Mouse (Mus musculus): Measurements from ENCODE around the gene Atp6v1f. TPM values are rescaled to one million over a fixed set of nuclear protein-coding genes. Genes with fewer than 3 reads are reported as not detected.
A peak's percentile ranks its signal among the peaks of the same experiment; 100 is the strongest.

Atp6v1f gene
- polyA plus RNA-seq (2016; fragmentation: Nextera tagmentation; extraction: Ambion mirVana): 175 and 189 TPM in 2 replicates

DNA sequence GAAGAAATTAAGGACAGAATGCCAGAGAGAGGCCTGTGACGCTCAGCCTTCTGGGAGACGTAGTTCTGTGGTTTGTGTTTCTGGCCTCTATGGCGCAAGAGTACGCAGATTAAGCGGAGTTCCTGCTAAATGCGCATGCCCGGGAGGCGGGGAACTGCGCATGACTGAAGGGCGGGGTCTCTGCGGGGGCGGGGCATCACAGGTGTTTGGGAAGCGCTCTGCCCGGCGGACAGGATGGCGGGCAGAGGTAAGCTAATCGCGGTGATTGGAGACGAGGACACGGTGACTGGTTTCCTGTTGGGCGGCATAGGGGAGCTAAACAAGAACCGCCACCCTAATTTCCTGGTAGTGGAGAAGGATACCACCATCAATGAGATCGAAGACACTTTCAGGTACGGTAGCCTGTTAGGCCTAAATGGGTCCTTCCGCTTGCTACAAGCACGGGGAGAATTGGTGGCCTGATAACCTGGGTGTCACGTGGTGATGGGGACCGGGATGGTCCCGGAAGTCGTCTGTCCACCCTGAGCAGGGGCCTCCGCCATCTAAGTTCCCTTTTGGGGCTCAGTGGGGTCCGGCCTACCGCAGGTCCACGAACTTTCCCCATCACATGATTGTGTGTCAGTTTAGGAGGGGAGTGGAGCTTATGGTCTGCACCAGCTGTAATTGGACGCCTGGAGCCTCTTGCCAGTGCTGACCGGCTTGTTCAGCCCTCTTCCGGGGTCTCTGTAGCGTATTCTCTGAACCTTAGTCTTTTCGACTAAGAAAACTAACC, at the start of gene Atp6v1f:
Atp6v1f (plus strand) TSS at position 136 of the 772 bp plus-strand sequence.
- Histone ChIP-seq H3K4me1 (replicated peaks) (peaks cover 11% of the 10 kb centered on the region), H3K9ac (peak within 1 kb of the TSS; percentile 84), H3K27ac (ENCODE audit: poor library complexity, severe bottlenecking) (peak within 1 kb of the TSS; percentile 34), H3K36me3 (peaks cover 20% of the 10 kb centered on the region), H3K4me2 (peak within 1 kb of the TSS; percentile 79), H3K4me3 (peak within 1 kb of the TSS; percentile 79), H3K27me3 (replicated peaks) (no peaks in the 10 kb centered on the region), H3K9me3 (replicated peaks) (no peaks in the 10 kb centered on the region)
- WGBS: under 1% methylated on average over 39 of the region's 39 CpGs
- ATAC-seq (ENCODE audit: insufficient number of reproducible peaks, low FRiP score): peak; percentile 93

DNA sequence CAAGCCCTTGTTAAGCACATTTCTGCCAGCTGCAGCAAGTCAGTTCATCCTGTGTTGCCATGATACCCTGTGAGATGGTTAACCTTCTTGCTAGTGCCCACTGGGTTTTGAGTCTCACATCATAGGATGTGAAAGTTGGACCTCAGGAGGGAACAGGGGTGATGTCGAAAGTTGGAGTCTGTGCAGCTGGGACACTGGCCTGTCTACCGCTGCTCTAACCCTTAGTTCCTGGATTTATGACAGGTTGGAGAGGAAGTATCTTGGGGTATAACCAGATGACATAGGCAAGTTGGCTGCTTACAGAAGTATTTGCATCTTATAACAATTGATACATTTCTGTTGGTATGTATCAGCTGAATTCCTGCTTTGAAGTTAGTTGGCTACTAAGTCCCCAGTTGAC, 46.9 kb upstream of the Atp6v1f start:
- no peaks in the 10 kb centered on the region for H3K9me3 ChIP-seq (replicated peaks)
- no peak overlapping the region for H3K27ac ChIP-seq (ENCODE audit: poor library complexity, severe bottlenecking)
- H3K27me3 ChIP-seq (replicated peaks): no peaks in the 10 kb centered on the region
- H3K4me3 ChIP-seq: no peak overlapping the region
- no peak overlapping the region for H3K9ac ChIP-seq
- no peaks in the 10 kb centered on the region; the same call in 1 of the 2 replicates for H3K4me1 ChIP-seq (replicated peaks)
- 90% methylated on average over 2 of the region's 2 CpGs for WGBS
- H3K4me2 ChIP-seq: no peak overlapping the region
- no peak for ATAC-seq (ENCODE audit: insufficient number of reproducible peaks, low FRiP score)
- H3K36me3 ChIP-seq: peaks cover 25% of the 10 kb centered on the region

DNA sequence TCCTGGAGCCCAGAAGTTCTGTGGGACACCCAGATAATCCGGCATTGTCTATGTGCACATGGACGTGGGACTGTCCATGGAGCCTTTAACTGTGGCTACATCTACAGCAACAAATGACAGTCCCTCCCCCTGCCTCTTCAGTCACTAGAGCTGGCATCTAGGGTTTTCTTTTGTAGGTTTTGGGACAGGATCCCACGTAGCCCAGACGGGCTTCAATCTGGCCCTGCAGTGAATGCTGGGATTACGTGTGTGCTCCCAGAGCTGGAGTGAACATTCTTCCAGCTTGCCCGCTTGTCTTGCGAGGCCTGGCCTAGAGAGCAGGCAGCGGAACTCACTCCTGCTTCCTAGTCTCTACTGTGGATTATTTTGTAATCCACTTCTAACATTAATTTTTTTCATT, 42.4 kb upstream of the Atp6v1f start:
- Histone ChIP-seq H3K4me1 (replicated peaks) (peaks cover 4% of the 10 kb centered on the region), H3K4me2 (no peak overlapping the region), H3K4me3 (no peak overlapping the region), H3K27ac (ENCODE audit: poor library complexity, severe bottlenecking) (no peak overlapping the region), H3K9me3 (replicated peaks) (no peaks in the 10 kb centered on the region), H3K36me3 (0 out of 2 replicates have a peak, but pooled peaks cover 1% of the 10 kb centered on the region), H3K27me3 (replicated peaks) (no peaks in the 10 kb centered on the region), H3K9ac (no peak overlapping the region)
- ATAC-seq (ENCODE audit: insufficient number of reproducible peaks, low FRiP score): no peak
- 84% methylated on average over 8 of the region's 8 CpGs for WGBS

DNA sequence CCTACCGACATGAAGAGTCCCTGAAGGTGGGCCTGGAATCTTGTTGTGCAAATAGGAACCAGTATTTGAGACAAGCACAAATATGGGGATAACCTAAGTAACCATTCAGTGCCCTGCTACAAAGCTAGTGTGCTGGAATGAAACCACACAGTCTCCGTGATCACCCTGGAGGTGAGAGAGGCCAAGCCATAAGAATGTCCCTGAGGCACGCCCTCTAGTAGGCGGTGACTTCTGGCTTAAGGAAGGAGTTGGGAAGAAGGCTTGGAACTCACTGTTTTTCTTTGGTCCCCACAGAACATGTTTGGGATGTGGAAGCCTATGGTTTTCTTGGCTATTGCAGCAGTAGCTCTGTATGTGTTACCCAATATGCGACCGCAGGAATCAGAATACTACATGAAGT, 41.2 kb upstream of the Atp6v1f start:
- no peak for ATAC-seq (ENCODE audit: insufficient number of reproducible peaks, low FRiP score)
- no peak overlapping the region for H3K27ac ChIP-seq (ENCODE audit: poor library complexity, severe bottlenecking)
- no peak overlapping the region for H3K9ac ChIP-seq
- H3K9me3 ChIP-seq (replicated peaks): no peaks in the 10 kb centered on the region
- no peak overlapping the region for H3K4me3 ChIP-seq
- H3K4me1 ChIP-seq (replicated peaks): peaks cover 16% of the 10 kb centered on the region
- WGBS: 70% methylated on average over 6 of the region's 6 CpGs
- no peak overlapping the region for H3K4me2 ChIP-seq
- H3K36me3 ChIP-seq: no peaks in the 10 kb centered on the region
- H3K27me3 ChIP-seq (replicated peaks): no peaks in the 10 kb centered on the region

DNA sequence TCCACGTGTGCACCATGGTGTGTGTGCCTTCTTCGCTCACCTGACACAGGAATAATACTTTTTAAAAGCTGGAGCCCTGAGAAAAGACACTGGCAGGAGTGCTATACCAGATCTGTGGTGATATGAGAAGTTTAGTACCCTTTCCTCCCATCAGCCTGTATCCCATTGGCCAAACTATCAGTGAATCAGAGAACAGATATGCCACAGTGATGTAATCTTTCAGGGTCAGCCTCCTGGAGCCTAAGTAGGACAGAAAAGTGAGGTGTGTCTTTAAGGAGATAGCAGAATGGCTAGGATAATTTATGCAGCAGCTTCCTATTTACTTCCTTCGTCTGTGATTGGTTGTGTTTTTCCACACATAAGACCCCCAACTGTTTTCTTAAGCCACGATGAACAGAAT, 39.3 kb upstream of the Atp6v1f start:
- no peak overlapping the region for H3K4me3 ChIP-seq
- WGBS: 66% methylated on average over 4 of the region's 4 CpGs
- no peak for ATAC-seq (ENCODE audit: insufficient number of reproducible peaks, low FRiP score)
- H3K9me3 ChIP-seq (replicated peaks): no peaks in the 10 kb centered on the region
- H3K9ac ChIP-seq: no peak overlapping the region
- no peak overlapping the region for H3K27ac ChIP-seq (ENCODE audit: poor library complexity, severe bottlenecking)
- no peaks in the 10 kb centered on the region for H3K36me3 ChIP-seq
- H3K4me1 ChIP-seq (replicated peaks): peaks cover 32% of the 10 kb centered on the region
- H3K4me2 ChIP-seq: no peak overlapping the region
- no peaks in the 10 kb centered on the region for H3K27me3 ChIP-seq (replicated peaks)

DNA sequence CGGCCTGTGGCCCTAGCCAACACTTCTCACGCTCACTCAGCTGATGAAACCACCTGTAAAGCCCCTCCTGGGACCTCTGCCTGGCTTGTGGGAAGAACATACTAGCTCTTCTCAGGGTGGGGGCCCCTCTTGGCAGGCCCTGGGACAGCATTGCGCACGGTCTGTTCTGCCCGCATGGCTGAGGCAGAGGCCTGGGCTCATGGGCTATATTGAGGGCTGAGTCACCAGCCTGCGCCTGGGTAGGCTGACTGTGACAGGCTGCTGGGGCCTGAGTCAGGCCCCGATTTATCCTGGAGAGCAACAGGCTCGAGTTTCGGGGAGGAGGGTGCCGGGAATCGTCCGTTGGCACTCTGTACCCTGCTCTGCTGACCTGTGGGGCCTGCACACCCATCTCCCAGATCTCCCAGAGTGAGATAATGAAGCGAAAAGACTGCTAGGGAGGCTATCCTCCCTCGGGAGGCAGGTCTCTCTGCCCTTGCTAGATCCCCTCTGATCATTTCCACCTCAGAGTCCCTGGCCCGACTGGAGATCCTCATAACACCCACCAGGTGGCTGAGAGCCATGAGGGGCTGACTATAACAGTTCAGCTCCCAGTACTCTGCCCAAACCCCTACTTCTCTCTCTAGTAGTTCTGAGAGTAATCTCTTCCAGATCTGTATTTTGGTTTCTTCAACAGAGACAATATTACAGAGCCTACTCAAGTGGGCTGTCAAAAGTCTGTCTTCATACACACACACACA, 36.7 kb upstream of the Atp6v1f start:
- H3K4me3 ChIP-seq: no peak overlapping the region
- WGBS: 25% methylated on average over 15 of the region's 15 CpGs
- H3K9me3 ChIP-seq (replicated peaks): no peaks in the 10 kb centered on the region
- H3K9ac ChIP-seq: peak overlapping the region; percentile 60
- H3K27me3 ChIP-seq (replicated peaks): no peaks in the 10 kb centered on the region
- H3K4me2 ChIP-seq: peak overlapping the region; percentile 86
- H3K4me1 ChIP-seq (replicated peaks): peaks cover 42% of the 10 kb centered on the region
- no peaks in the 10 kb centered on the region for H3K36me3 ChIP-seq
- peak overlapping the region; percentile 97 for H3K27ac ChIP-seq (ENCODE audit: poor library complexity, severe bottlenecking)
- ATAC-seq (ENCODE audit: insufficient number of reproducible peaks, low FRiP score): no peak

DNA sequence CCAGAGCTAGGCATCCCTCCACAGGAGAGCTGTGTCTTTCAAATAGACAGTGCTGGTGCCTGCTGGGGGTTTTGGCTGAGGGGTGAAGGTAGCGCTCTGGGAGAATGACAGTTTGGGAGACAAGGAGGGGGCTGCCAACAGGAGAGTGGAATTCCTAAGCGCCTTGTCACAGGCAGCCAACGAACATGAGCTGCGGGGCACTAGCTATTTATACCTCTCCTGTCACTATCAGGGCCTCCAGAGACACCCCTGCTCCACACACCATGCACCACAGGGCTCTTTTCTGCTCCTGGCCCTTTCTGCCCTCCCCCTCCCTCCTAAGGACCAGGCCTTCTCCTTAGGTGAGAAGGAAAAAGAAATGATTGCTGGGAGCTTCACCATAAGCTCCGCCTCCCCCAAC, 36.0 kb upstream of the Atp6v1f start:
- no peaks in the 10 kb centered on the region for H3K36me3 ChIP-seq
- H3K27ac ChIP-seq (ENCODE audit: poor library complexity, severe bottlenecking): peak overlapping the region; percentile 97
- H3K4me1 ChIP-seq (replicated peaks): peaks cover 48% of the 10 kb centered on the region
- no peak overlapping the region for H3K4me3 ChIP-seq
- WGBS: 13% methylated on average over 5 of the region's 5 CpGs
- H3K27me3 ChIP-seq (replicated peaks): no peaks in the 10 kb centered on the region
- peak; percentile 34 for ATAC-seq (ENCODE audit: insufficient number of reproducible peaks, low FRiP score)
- peak overlapping the region; percentile 60 for H3K9ac ChIP-seq
- no peaks in the 10 kb centered on the region for H3K9me3 ChIP-seq (replicated peaks)
- H3K4me2 ChIP-seq: peak overlapping the region; percentile 86

DNA sequence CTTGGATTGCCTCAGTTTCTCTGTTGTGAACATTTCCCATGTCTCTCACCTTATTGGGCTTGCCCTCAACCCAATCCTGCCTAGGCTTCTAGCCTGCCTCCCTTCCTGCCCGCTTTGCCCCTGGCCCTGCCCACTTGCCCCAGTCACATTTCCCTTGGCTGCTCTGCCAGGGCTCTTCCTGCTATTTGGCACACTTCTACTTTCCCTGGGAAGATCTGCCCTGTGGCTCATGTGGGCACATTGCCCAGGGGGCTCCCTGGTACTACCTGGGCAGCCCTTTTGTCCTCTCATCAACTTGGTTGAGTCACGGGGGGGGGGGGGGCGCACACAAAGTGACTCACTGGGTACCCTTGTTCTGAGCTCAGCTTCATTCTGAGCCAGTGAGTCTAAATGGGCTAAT, 35.4 kb upstream of the Atp6v1f start:
- no peak overlapping the region for H3K4me3 ChIP-seq
- H3K4me1 ChIP-seq (replicated peaks): peaks cover 55% of the 10 kb centered on the region
- H3K27me3 ChIP-seq (replicated peaks): no peaks in the 10 kb centered on the region
- no peaks in the 10 kb centered on the region for H3K9me3 ChIP-seq (replicated peaks)
- H3K9ac ChIP-seq: peak overlapping the region; percentile 39; the same call in 1 of the 2 replicates
- no peaks in the 10 kb centered on the region for H3K36me3 ChIP-seq
- WGBS: 43% methylated on average over 3 of the region's 3 CpGs
- peak overlapping the region; percentile 97 for H3K27ac ChIP-seq (ENCODE audit: poor library complexity, severe bottlenecking)
- ATAC-seq (ENCODE audit: insufficient number of reproducible peaks, low FRiP score): no peak
- H3K4me2 ChIP-seq: peak overlapping the region; percentile 86

DNA sequence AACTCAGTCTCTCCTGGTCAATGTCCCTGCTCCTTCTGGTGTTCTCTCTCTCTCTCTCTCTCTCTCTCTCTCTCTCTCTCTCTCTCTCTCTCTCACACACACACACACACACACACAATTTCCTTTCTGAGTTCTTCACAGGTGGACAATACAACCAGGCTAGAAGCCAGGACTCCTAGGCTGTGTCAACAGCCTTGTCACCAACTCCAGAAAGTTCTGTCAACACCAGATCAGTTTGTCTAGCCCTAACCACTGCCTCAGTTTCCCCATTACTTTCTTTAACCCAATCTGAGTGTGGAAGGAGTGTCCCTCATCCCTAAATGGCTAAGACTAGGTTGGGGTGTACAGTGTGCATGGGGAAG, 34.9 kb upstream of the Atp6v1f start:
- H3K9ac ChIP-seq: peak overlapping the region; percentile 91
- H3K27me3 ChIP-seq (replicated peaks): no peaks in the 10 kb centered on the region
- no peaks in the 10 kb centered on the region for H3K36me3 ChIP-seq
- ATAC-seq (ENCODE audit: insufficient number of reproducible peaks, low FRiP score): no peak
- H3K27ac ChIP-seq (ENCODE audit: poor library complexity, severe bottlenecking): peak overlapping the region; percentile 97
- no peaks in the 10 kb centered on the region for H3K9me3 ChIP-seq (replicated peaks)
- H3K4me2 ChIP-seq: peak overlapping the region; percentile 86
- H3K4me1 ChIP-seq (replicated peaks): peaks cover 58% of the 10 kb centered on the region
- H3K4me3 ChIP-seq: peak overlapping the region; percentile 66

DNA sequence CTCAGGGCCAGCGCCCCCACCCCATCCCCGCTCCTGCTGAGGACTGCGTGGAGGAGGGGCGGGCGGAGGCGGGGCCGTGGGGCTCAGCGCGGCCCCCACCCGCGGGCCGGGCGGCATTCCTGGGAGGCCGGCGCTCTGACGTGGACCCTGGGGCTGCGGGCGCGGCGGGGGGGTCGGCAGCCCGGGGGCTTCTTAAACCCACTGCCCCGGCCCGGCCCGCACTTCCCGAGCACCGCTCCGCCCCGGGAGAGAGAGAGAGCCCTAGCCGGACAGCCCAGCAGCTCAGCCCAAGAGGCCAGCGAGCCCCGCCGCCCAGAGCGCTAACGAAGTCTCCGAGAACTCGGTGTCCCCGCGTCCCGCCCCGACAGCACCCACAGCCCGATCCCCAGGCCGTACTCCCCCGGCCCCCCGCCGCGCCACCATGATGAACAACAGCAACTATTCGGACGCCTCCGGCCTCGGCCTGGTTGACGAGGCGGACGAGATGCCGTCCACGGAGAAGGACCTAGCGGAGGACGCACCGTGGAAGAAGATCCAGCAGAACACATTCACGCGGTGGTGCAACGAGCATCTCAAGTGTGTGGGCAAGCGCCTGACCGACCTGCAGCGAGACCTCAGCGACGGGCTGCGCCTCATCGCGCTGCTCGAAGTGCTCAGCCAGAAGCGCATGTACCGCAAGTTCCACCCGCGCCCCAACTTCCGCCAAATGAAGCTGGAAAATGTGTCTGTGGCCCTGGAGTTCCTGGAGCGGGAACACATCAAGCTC, 34.3 kb upstream of the Atp6v1f start, which contains the start of gene Flnc:
Flnc (plus strand) TSS at position 219 of the 766 bp plus-strand sequence.
- Histone ChIP-seq H3K4me3 (peak within 1 kb of the TSS; percentile 66), H3K4me1 (replicated peaks) (peaks cover 58% of the 10 kb centered on the region), H3K9ac (peak within 1 kb of the TSS; percentile 91), H3K9me3 (replicated peaks) (no peaks in the 10 kb centered on the region), H3K27ac (ENCODE audit: poor library complexity, severe bottlenecking) (peak within 1 kb of the TSS; percentile 97), H3K4me2 (peak within 1 kb of the TSS; percentile 86), H3K36me3 (peaks cover 5% of the 10 kb centered on the region), H3K27me3 (replicated peaks) (no peaks in the 10 kb centered on the region)
- under 1% methylated on average over 62 of the region's 77 CpGs for WGBS
- peak; percentile 38; the same call in 1 of the 2 replicates for ATAC-seq (ENCODE audit: insufficient number of reproducible peaks, low FRiP score)
